Mouse (Mus musculus) midbrain, embryonic 16.5 days (tissue): ENCODE data around the gene Hccs. TPM values are rescaled to one million over a fixed set of nuclear protein-coding genes. Genes with fewer than 3 reads are reported as not detected.

Experiments used
- ATAC-seq: fragments of 200-750 bp; cut with Nextera tagmentation; 2 replicates; pipeline ENCODE4 v1.8.0; 2017; ENCODE audit warnings: moderate TSS enrichment
- H3K27ac ChIP-seq: fragments of 300-500 bp; sonication (generic); 2 replicates; pipeline ENCODE4 v1.5.1; 2014; ENCODE audit warnings: mild to moderate bottlenecking, low read length, mixed read lengths
- H3K27me3 ChIP-seq: fragments of 300-500 bp; sonication (generic); 2 replicates; pipeline ENCODE4 v1.6.1; 2014; ENCODE audit warnings: low read depth, low read length, mixed read lengths; ENCODE audit not compliant: control insufficient read depth, insufficient read depth
- H3K36me3 ChIP-seq: fragments of 300-500 bp; sonication (generic); 2 replicates; pipeline ENCODE4 v1.6.1; 2014; ENCODE audit warnings: mild to moderate bottlenecking, low read length, moderate library complexity, mixed read lengths; ENCODE audit not compliant: control insufficient read depth, insufficient read depth
- H3K4me1 ChIP-seq: fragments of 300-500 bp; sonication (generic); 2 replicates; pipeline ENCODE4 v1.6.1; 2014; ENCODE audit warnings: mild to moderate bottlenecking, low read length, mixed read lengths; ENCODE audit not compliant: control insufficient read depth, insufficient read depth
- H3K4me2 ChIP-seq: fragments of 300-500 bp; sonication (generic); 2 replicates; pipeline ENCODE4 v1.6.1; 2014; ENCODE audit warnings: mild to moderate bottlenecking, low read length, mixed read lengths
- H3K4me3 ChIP-seq: fragments of 300-500 bp; sonication (generic); 2 replicates; pipeline ENCODE4 v1.5.1; 2014; ENCODE audit warnings: low read depth, mild to moderate bottlenecking, low read length, moderate library complexity, mixed read lengths
- H3K9ac ChIP-seq: fragments of 300-500 bp; sonication (generic); 2 replicates; pipeline ENCODE4 v1.6.1; 2014; ENCODE audit warnings: low read depth, low read length, mixed read lengths
- H3K9me3 ChIP-seq: fragments of 300-500 bp; sonication (generic); replicated peaks from 2 replicates; pipeline ENCODE4 v1.6.1; 2014; ENCODE audit warnings: mild to moderate bottlenecking, low read length, mixed read lengths; ENCODE audit not compliant: control insufficient read depth, poor library complexity, severe bottlenecking
- WGBS: fragments of 180-500 bp; shearing (Covaris S2); extraction: QIAGEN DNeasy Blood & Tissue Kit; methylation state at CpG from one replicate; pipeline ENCODE4 v1.1.7; 2014; 5-methylcytosine and 5-hydroxymethylcytosine counted together
- polyA plus RNA-seq: library from polyadenylated mRNA; unstranded; fragments of >200 nt; fragmentation: Nextera tagmentation; extraction: Ambion mirVana; gene quantifications from 2 replicates; pipeline ENCODE4 v1.2.1, GENCODE M21; 2015

Hccs gene
- polyA plus RNA-seq, 1 experiment from 2014 or later: 36.4 TPM

- no peak overlapping the region for H3K9ac ChIP-seq
- H3K4me3 ChIP-seq: no peak overlapping the region
- no peaks in the 10 kb centered on the region for H3K4me1 ChIP-seq
- no peak overlapping the region for H3K27ac ChIP-seq
- H3K9me3 ChIP-seq: no peaks in the 10 kb centered on the region
- ATAC-seq: no peak
- WGBS: 79% methylated on average over 3 of the region's 3 CpGs
- peaks cover 4% of the 10 kb centered on the region; the same call in 1 of the 2 replicates for H3K27me3 ChIP-seq
- H3K36me3 ChIP-seq: no peaks in the 10 kb centered on the region
- H3K4me2 ChIP-seq: no peak overlapping the region
These were observed 97.7 kb downstream of the Hccs start for GRCm38 (mm10) chrX:169222357-169223062.

DNA sequence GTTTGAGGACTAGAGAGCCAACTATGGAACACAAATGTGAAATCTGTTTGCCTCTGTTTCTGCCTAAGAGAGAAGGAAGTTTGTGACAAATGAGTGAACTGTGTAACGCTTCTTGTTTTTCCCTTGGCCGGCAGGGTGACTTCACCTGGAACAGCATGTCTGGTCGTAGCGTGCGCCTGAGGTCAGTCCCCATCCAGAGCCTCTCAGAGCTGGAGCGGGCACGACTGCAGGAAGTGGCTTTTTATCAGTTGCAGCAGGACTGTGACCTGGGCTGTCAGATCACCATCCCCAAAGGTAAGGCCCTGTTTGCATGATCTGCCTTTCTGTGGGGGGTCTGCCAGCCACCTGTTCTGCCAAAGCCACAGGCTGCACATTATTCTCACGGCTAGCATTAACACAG, 100.1 kb downstream of the Hccs start:
- no peaks in the 10 kb centered on the region for H3K9me3 ChIP-seq
- no peaks in the 10 kb centered on the region for H3K36me3 ChIP-seq
- no peak overlapping the region for H3K9ac ChIP-seq
- 79% methylated on average over 8 of the region's 8 CpGs for WGBS
- no peak overlapping the region for H3K27ac ChIP-seq
- no peaks in the 10 kb centered on the region for H3K4me1 ChIP-seq
- no peak overlapping the region for H3K4me3 ChIP-seq
- H3K27me3 ChIP-seq: peaks cover 2% of the 10 kb centered on the region; the same call in 1 of the 2 replicates
- H3K4me2 ChIP-seq: no peak overlapping the region
- ATAC-seq: no peak

GRCm38 (mm10) chrX:169210019-169210418, 110.2 kb downstream of the Hccs start:
- 86% methylated on average over 3 of the region's 3 CpGs for WGBS
- ATAC-seq: no peak
- no peaks in the 10 kb centered on the region for H3K36me3 ChIP-seq
- no peak overlapping the region for H3K9ac ChIP-seq
- H3K4me1 ChIP-seq: no peaks in the 10 kb centered on the region
- H3K27ac ChIP-seq: no peak overlapping the region
- H3K27me3 ChIP-seq: peaks cover 6% of the 10 kb centered on the region
- no peak overlapping the region for H3K4me3 ChIP-seq
- H3K9me3 ChIP-seq: no peaks in the 10 kb centered on the region
- H3K4me2 ChIP-seq: no peak overlapping the region

Other genes with a start within 250 kb of the Hccs start
- gene Amelx, start 133.2 kb downstream of the Hccs start, polyA plus RNA-seq: not detected in 2 replicates